Mouse (Mus musculus) ovary, postnatal 14 days (tissue): ENCODE data around the gene Tmem101.

ENCODE experiments used
- DNase-seq: peaks from one replicate; pipeline ENCODE4 v3.0.0; 2022; ENCODE audit warnings: low spot score

Tmem101 gene

GRCm38 (mm10) chr11:102147213-102147989 is 8.8 kb downstream of the Tmem101 start:
- DNase-seq: no peak

- DNase-seq: no peak
Measured at GRCm38 (mm10) chr11:102146531-102146930, 9.7 kb downstream of the Tmem101 start.

- DNase-seq: no peak
Measured at GRCm38 (mm10) chr11:102146005-102146404, 10.2 kb downstream of the Tmem101 start.

- DNase-seq: no peak
Measured at GRCm38 (mm10) chr11:102145471-102146001, 10.7 kb downstream of the Tmem101 start, which contains the start of gene Nags. Nags (plus strand) TSS chr11:102145513.

GRCm38 (mm10) chr11:102144957-102145470 is 11.2 kb downstream of the Tmem101 start:
- DNase-seq: no peak

GRCm38 (mm10) chr11:102142355-102142754 is 13.8 kb downstream of the Tmem101 start:
- DNase-seq: no peak

- peak; percentile 66 for DNase-seq
Measured at GRCm38 (mm10) chr11:102140508-102140907, 15.7 kb downstream of the Tmem101 start.

- peak; percentile 52 for DNase-seq
Measured at GRCm38 (mm10) chr11:102138447-102138740, 17.8 kb downstream of the Tmem101 start.

- no peak for DNase-seq
Measured at GRCm38 (mm10) chr11:102137625-102138446, 18.4 kb downstream of the Tmem101 start.

GRCm38 (mm10) chr11:102134516-102134915 is 21.7 kb downstream of the Tmem101 start:
- DNase-seq: no peak

- DNase-seq: no peak
Measured at GRCm38 (mm10) chr11:102117386-102117785, 38.8 kb downstream of the Tmem101 start.

GRCm38 (mm10) chr11:102116241-102116640 is 40.0 kb downstream of the Tmem101 start:
- no peak for DNase-seq

GRCm38 (mm10) chr11:102111576-102111975 is 44.6 kb downstream of the Tmem101 start:
- DNase-seq: no peak

- no peak for DNase-seq
Measured at GRCm38 (mm10) chr11:102107732-102108131, 48.5 kb downstream of the Tmem101 start, which contains the start of gene Pyy. Pyy (minus strand) TSS chr11:102107832.

- no peak for DNase-seq
Measured at GRCm38 (mm10) chr11:102106911-102107310, 49.3 kb downstream of the Tmem101 start.
